Mouse (Mus musculus): ENCODE results near the gene BC051665. TPM values are rescaled to one million over a fixed set of nuclear protein-coding genes. Genes with fewer than 3 reads are reported as not detected.

Gene BC051665
- polyA plus RNA-seq, 1 experiment from 2014 or later: not detected

DNA sequence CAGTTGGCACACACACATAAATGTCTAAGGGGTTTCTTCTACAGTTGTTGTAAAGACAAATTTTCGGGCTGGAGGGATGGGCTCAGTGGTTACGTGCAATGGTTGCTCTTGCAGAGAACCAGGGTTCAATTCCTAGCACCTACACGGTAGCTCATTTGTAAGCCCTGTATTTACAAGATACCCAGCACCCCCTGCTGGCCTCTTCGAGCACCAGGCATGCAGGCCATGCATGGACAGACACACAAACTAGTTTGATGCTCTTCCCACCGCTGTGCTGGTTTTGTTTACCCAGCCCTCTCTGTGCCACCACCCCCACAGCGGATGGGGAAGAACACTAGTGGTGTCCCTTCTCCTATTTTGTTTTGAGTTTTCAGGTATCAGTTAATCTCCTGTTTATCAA lies 45.9 kb downstream of the BC051665 start:
- ATAC-seq: no peak
- no peaks in the 10 kb centered on the region for H3K9me3 ChIP-seq
- H3K4me1 ChIP-seq (replicated peaks): peaks cover 29% of the 10 kb centered on the region
- H3K27me3 ChIP-seq: no peaks in the 10 kb centered on the region
- no peak overlapping the region for H3K27ac ChIP-seq
- no peak overlapping the region for H3K4me2 ChIP-seq (replicated peaks)
- H3K4me3 ChIP-seq (replicated peaks): no peak overlapping the region
- H3K9ac ChIP-seq (replicated peaks): no peak overlapping the region
- peaks cover 55% of the 10 kb centered on the region for H3K36me3 ChIP-seq
- WGBS: 89% methylated on average over 6 of the region's 6 CpGs

- 10% methylated on average over 9 of the region's 9 CpGs for WGBS
These were observed 47.7 kb downstream of the BC051665 start for GRCm38 (mm10) chr13:60738429-60738828.

DNA sequence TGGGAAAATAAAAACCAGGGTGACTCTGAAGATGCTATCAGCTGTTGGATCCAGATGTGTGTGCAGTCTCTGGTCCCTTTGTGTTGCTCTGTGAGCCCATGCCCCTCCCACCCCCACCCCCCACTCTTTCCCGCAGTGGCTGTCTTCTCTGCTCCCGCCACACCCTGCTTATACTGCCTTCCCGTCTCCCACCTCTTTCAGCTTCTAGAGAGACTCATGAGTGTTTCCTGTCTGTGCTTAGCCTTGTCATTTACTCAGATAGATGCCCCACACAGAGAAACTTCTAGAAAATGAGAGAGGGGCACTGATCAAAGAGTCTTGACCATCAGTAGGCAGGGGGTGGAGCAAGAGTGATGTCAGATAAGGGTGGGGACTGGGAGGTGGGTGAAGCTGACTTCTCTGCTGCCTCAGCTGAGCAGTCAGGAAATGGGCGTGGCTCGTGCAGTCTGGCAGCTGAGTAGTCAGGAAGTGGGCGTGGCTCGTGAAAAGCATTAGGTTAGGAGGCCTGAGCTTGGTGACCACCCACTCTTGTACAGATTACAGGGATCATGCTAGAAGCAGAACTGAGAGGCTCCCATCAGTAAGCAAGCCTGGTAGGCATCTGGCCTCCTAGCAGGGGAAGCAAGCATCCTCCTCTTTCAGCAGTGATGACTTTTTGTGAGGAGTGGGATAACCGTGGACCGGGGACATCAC lies 48.4 kb downstream of the BC051665 start:
- no peak overlapping the region for H3K4me3 ChIP-seq (replicated peaks)
- peaks cover 19% of the 10 kb centered on the region for H3K4me1 ChIP-seq (replicated peaks)
- H3K4me2 ChIP-seq (replicated peaks): no peak overlapping the region
- peak; percentile 62 for ATAC-seq
- no peak overlapping the region for H3K27ac ChIP-seq
- 22% methylated on average over 9 of the region's 9 CpGs for WGBS
- peaks cover 75% of the 10 kb centered on the region for H3K36me3 ChIP-seq
- H3K27me3 ChIP-seq: no peaks in the 10 kb centered on the region
- no peaks in the 10 kb centered on the region for H3K9me3 ChIP-seq
- H3K9ac ChIP-seq (replicated peaks): no peak overlapping the region

More at GRCm38 (mm10) chr13:60738429-60738828, 47.7 kb downstream of the BC051665 start:
- no peak overlapping the region for H3K9ac ChIP-seq (replicated peaks)
- H3K27me3 ChIP-seq: no peaks in the 10 kb centered on the region
- peaks cover 71% of the 10 kb centered on the region for H3K36me3 ChIP-seq
- H3K4me3 ChIP-seq (replicated peaks): no peak overlapping the region
- no peaks in the 10 kb centered on the region for H3K9me3 ChIP-seq
- H3K27ac ChIP-seq: no peak overlapping the region
- no peak overlapping the region for H3K4me2 ChIP-seq (replicated peaks)
- peak; percentile 46 for ATAC-seq
- peaks cover 23% of the 10 kb centered on the region for H3K4me1 ChIP-seq (replicated peaks)

- WGBS: 73% methylated on average over 13 of the region's 13 CpGs
These were observed 49.6 kb downstream of the BC051665 start for GRCm38 (mm10) chr13:60736421-60737105.

GRCm38 (mm10) chr13:60735306-60735705 lies 50.9 kb downstream of the BC051665 start:
- WGBS: 90% methylated on average over 9 of the region's 9 CpGs
- Histone ChIP-seq H3K27me3 (no peaks in the 10 kb centered on the region), H3K4me3 (replicated peaks) (no peak overlapping the region), H3K4me2 (replicated peaks) (no peak overlapping the region), H3K9me3 (no peaks in the 10 kb centered on the region), H3K4me1 (replicated peaks) (peaks cover 19% of the 10 kb centered on the region), H3K9ac (replicated peaks) (no peak overlapping the region), H3K27ac (no peak overlapping the region), H3K36me3 (peaks cover 76% of the 10 kb centered on the region)
- ATAC-seq: no peak

More at GRCm38 (mm10) chr13:60736421-60737105, 49.6 kb downstream of the BC051665 start:
- Histone ChIP-seq H3K9ac (replicated peaks) (no peak overlapping the region), H3K27ac (no peak overlapping the region), H3K36me3 (peaks cover 73% of the 10 kb centered on the region), H3K27me3 (no peaks in the 10 kb centered on the region), H3K4me3 (replicated peaks) (no peak overlapping the region), H3K4me2 (replicated peaks) (no peak overlapping the region), H3K9me3 (no peaks in the 10 kb centered on the region), H3K4me1 (replicated peaks) (peaks cover 19% of the 10 kb centered on the region)
- no peak for ATAC-seq

Other genes with a start within 250 kb of the BC051665 start
- 35.1 and 38.4 TPM in 2 replicates for gene Dapk1, start 184.4 kb downstream of the BC051665 start, polyA plus RNA-seq (2015; fragmentation: Nextera tagmentation; extraction: Ambion mirVana)
- gene Ctsll3, start 16.5 kb upstream of the BC051665 start, polyA plus RNA-seq (2015; fragmentation: Nextera tagmentation; extraction: Ambion mirVana): not detected in 2 replicates
- not detected in 2 replicates for gene 4930486L24Rik, start 78.1 kb upstream of the BC051665 start, polyA plus RNA-seq (2015; fragmentation: Nextera tagmentation; extraction: Ambion mirVana)
- gene Gm49392, start 110.5 kb upstream of the BC051665 start, polyA plus RNA-seq (2015; fragmentation: Nextera tagmentation; extraction: Ambion mirVana): 0.14 TPM in 1 of 2 replicates, not detected in the other
- 0.24 and 1.7 TPM in 2 replicates for gene Ctla2b, start 111.1 kb upstream of the BC051665 start, polyA plus RNA-seq (2015; fragmentation: Nextera tagmentation; extraction: Ambion mirVana)
- not detected in 2 replicates for gene Tpbpb, start 118.5 kb upstream of the BC051665 start, polyA plus RNA-seq (2015; fragmentation: Nextera tagmentation; extraction: Ambion mirVana)
- not detected in 2 replicates for gene Gm49393, start 149.2 kb upstream of the BC051665 start, polyA plus RNA-seq (2015; fragmentation: Nextera tagmentation; extraction: Ambion mirVana)
- gene Gm49391, start 150.2 kb upstream of the BC051665 start, polyA plus RNA-seq (2015; fragmentation: Nextera tagmentation; extraction: Ambion mirVana): 0.82 and 2.1 TPM in 2 replicates
- 10.4 and 13.3 TPM in 2 replicates for gene Ctla2a, start 150.3 kb upstream of the BC051665 start, polyA plus RNA-seq (2015; fragmentation: Nextera tagmentation; extraction: Ambion mirVana)
- not detected in 2 replicates for gene Tpbpa, start 155.6 kb upstream of the BC051665 start, polyA plus RNA-seq (2015; fragmentation: Nextera tagmentation; extraction: Ambion mirVana)
- not detected in 2 replicates for gene Ctsj, start 219.6 kb upstream of the BC051665 start, polyA plus RNA-seq (2015; fragmentation: Nextera tagmentation; extraction: Ambion mirVana)

Data from midbrain, embryonic 13.5 days (tissue).